Mouse (Mus musculus) midbrain, embryonic 16.5 days (tissue): ENCODE results near the gene Kalrn. TPM values are rescaled to one million over a fixed set of nuclear protein-coding genes. Genes with fewer than 3 reads are reported as not detected.
A peak's percentile ranks its signal among the peaks of the same experiment; 100 is the strongest.

Source experiments
- ATAC-seq: fragments of 200-750 bp; cut with Nextera tagmentation; 2 replicates; pipeline ENCODE4 v1.8.0; 2017; ENCODE audit warnings: moderate TSS enrichment
- H3K27ac ChIP-seq: fragments of 300-500 bp; sonication (generic); 2 replicates; pipeline ENCODE4 v1.5.1; 2014; ENCODE audit warnings: mild to moderate bottlenecking, low read length, mixed read lengths
- H3K27me3 ChIP-seq: fragments of 300-500 bp; sonication (generic); 2 replicates; pipeline ENCODE4 v1.6.1; 2014; ENCODE audit warnings: low read depth, low read length, mixed read lengths; ENCODE audit not compliant: control insufficient read depth, insufficient read depth
- H3K36me3 ChIP-seq: fragments of 300-500 bp; sonication (generic); 2 replicates; pipeline ENCODE4 v1.6.1; 2014; ENCODE audit warnings: mild to moderate bottlenecking, low read length, moderate library complexity, mixed read lengths; ENCODE audit not compliant: control insufficient read depth, insufficient read depth
- H3K4me1 ChIP-seq: fragments of 300-500 bp; sonication (generic); 2 replicates; pipeline ENCODE4 v1.6.1; 2014; ENCODE audit warnings: mild to moderate bottlenecking, low read length, mixed read lengths; ENCODE audit not compliant: control insufficient read depth, insufficient read depth
- H3K4me2 ChIP-seq: fragments of 300-500 bp; sonication (generic); 2 replicates; pipeline ENCODE4 v1.6.1; 2014; ENCODE audit warnings: mild to moderate bottlenecking, low read length, mixed read lengths
- H3K4me3 ChIP-seq: fragments of 300-500 bp; sonication (generic); 2 replicates; pipeline ENCODE4 v1.5.1; 2014; ENCODE audit warnings: low read depth, mild to moderate bottlenecking, low read length, moderate library complexity, mixed read lengths
- H3K9ac ChIP-seq: fragments of 300-500 bp; sonication (generic); 2 replicates; pipeline ENCODE4 v1.6.1; 2014; ENCODE audit warnings: low read depth, low read length, mixed read lengths
- H3K9me3 ChIP-seq: fragments of 300-500 bp; sonication (generic); replicated peaks from 2 replicates; pipeline ENCODE4 v1.6.1; 2014; ENCODE audit warnings: mild to moderate bottlenecking, low read length, mixed read lengths; ENCODE audit not compliant: control insufficient read depth, poor library complexity, severe bottlenecking
- WGBS: fragments of 180-500 bp; shearing (Covaris S2); extraction: QIAGEN DNeasy Blood & Tissue Kit; methylation state at CpG from one replicate; pipeline ENCODE4 v1.1.7; 2014; 5-methylcytosine and 5-hydroxymethylcytosine counted together
- polyA plus RNA-seq: library from polyadenylated mRNA; unstranded; fragments of >200 nt; fragmentation: Nextera tagmentation; extraction: Ambion mirVana; gene quantifications from 2 replicates; pipeline ENCODE4 v1.2.1, GENCODE M21; 2015

Gene Kalrn
- polyA plus RNA-seq, 1 experiment from 2014 or later, result 31.3 TPM

DNA sequence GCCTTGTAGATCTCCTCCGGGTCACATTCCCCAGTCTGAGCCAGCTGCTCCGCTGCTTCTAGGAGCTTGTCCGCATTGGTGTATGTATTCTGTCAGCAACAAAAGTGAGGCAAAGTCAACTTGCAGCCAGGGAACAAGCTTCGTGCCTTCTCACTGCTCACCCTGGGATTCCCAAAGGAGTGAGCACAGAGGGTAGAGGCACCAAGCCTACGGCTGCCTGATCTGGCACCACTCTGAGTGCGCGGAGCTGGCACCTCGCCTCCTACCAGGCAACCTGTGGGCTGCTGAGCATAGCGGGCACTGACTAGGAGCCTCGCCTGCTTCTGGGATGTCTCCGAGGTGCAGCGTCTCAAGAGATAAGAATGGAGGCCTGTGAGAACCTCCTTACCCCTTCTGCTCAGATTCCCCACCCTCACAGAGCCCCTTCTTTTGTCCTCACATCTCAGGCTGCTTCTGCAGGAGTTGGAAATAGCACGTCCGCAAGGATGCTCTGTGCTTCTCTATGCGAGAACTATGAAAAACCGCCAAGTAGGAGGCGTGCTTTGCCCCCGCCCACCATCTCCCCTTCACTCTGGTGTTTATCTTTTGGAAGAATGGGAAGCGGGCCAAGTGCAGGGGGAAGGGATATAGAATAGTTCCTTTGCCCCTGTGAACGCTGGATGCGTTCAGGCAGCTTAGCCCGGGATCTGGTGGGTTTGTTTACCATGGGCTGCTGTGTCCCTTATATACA, 310.4 kb downstream of the Kalrn start:
- peak; percentile 67 for ATAC-seq
- no peak overlapping the region for H3K4me3 ChIP-seq
- peak overlapping the region; percentile 5; the same call in 1 of the 2 replicates for H3K27ac ChIP-seq
- H3K9ac ChIP-seq, result no peak overlapping the region
- peaks cover 16% of the 10 kb centered on the region for H3K4me1 ChIP-seq
- H3K27me3 ChIP-seq, result no peaks in the 10 kb centered on the region
- WGBS, result 53% methylated on average over 22 of the region's 22 CpGs
- H3K36me3 ChIP-seq, result no peaks in the 10 kb centered on the region
- H3K4me2 ChIP-seq, result no peak overlapping the region
- no peaks in the 10 kb centered on the region for H3K9me3 ChIP-seq

GRCm38 (mm10) chr16:34260971-34261924, 312.1 kb downstream of the Kalrn start:
- Histone ChIP-seq H3K27ac (peak overlapping the region; percentile 24), H3K9ac (no peak overlapping the region)
- ATAC-seq, result peak; percentile 60; the same call in 1 of the 2 replicates

GRCm38 (mm10) chr16:34254646-34255022, 318.7 kb downstream of the Kalrn start:
- H3K4me2 ChIP-seq, result no peak overlapping the region
- no peak overlapping the region for H3K4me3 ChIP-seq
- peaks cover 24% of the 10 kb centered on the region for H3K4me1 ChIP-seq
- H3K36me3 ChIP-seq, result no peaks in the 10 kb centered on the region; the same call in 1 of the 2 replicates
- no peak overlapping the region for H3K9ac ChIP-seq
- H3K27me3 ChIP-seq, result no peaks in the 10 kb centered on the region
- H3K9me3 ChIP-seq, result no peaks in the 10 kb centered on the region
- WGBS, result 17% methylated on average over 2 of the region's 2 CpGs
- ATAC-seq, result peak; percentile 57
- H3K27ac ChIP-seq, result peak overlapping the region; percentile 74

More at GRCm38 (mm10) chr16:34260971-34261924, 312.1 kb downstream of the Kalrn start:
- Histone ChIP-seq H3K4me2 (no peak overlapping the region), H3K9me3 (no peaks in the 10 kb centered on the region), H3K4me3 (no peak overlapping the region), H3K36me3 (no peaks in the 10 kb centered on the region), H3K27me3 (no peaks in the 10 kb centered on the region), H3K4me1 (peaks cover 16% of the 10 kb centered on the region)
- WGBS, result 15% methylated on average over 10 of the region's 10 CpGs

GRCm38 (mm10) chr16:34254002-34254645, 319.2 kb downstream of the Kalrn start:
- 52% methylated on average over 4 of the region's 4 CpGs for WGBS
- H3K4me2 ChIP-seq, result no peak overlapping the region
- H3K27me3 ChIP-seq, result no peaks in the 10 kb centered on the region
- peaks cover under 1% of the 10 kb centered on the region; the same call in 1 of the 2 replicates for H3K36me3 ChIP-seq
- H3K4me1 ChIP-seq, result peaks cover 24% of the 10 kb centered on the region
- no peak overlapping the region for H3K9ac ChIP-seq
- no peaks in the 10 kb centered on the region for H3K9me3 ChIP-seq
- H3K27ac ChIP-seq, result peak overlapping the region; percentile 9
- peak; percentile 76 for ATAC-seq
- H3K4me3 ChIP-seq, result no peak overlapping the region

GRCm38 (mm10) chr16:34252670-34253069, 320.7 kb downstream of the Kalrn start:
- 93% methylated on average over 3 of the region's 3 CpGs for WGBS
- H3K27ac ChIP-seq, result no peak overlapping the region
- no peak for ATAC-seq

GRCm38 (mm10) chr16:34248256-34248655, 325.1 kb downstream of the Kalrn start:
- H3K27me3 ChIP-seq, result no peaks in the 10 kb centered on the region
- no peak overlapping the region for H3K4me3 ChIP-seq
- no peak overlapping the region for H3K4me2 ChIP-seq
- H3K9me3 ChIP-seq, result no peaks in the 10 kb centered on the region
- no peak for ATAC-seq
- no peak overlapping the region for H3K9ac ChIP-seq
- 41% methylated on average over 4 of the region's 4 CpGs for WGBS
- peaks cover 4% of the 10 kb centered on the region for H3K4me1 ChIP-seq
- H3K27ac ChIP-seq, result no peak overlapping the region
- peaks cover 6% of the 10 kb centered on the region for H3K36me3 ChIP-seq

More at GRCm38 (mm10) chr16:34252670-34253069, 320.7 kb downstream of the Kalrn start:
- Histone ChIP-seq H3K9me3 (no peaks in the 10 kb centered on the region), H3K4me2 (no peak overlapping the region), H3K36me3 (peaks cover 2% of the 10 kb centered on the region; the same call in 1 of the 2 replicates), H3K4me1 (peaks cover 24% of the 10 kb centered on the region), H3K27me3 (no peaks in the 10 kb centered on the region), H3K4me3 (no peak overlapping the region), H3K9ac (no peak overlapping the region)

GRCm38 (mm10) chr16:34241936-34242729, 331.2 kb downstream of the Kalrn start:
- Histone ChIP-seq H3K4me1 (no peaks in the 10 kb centered on the region), H3K36me3 (peaks cover 13% of the 10 kb centered on the region), H3K27me3 (no peaks in the 10 kb centered on the region), H3K9ac (no peak overlapping the region), H3K4me2 (no peak overlapping the region), H3K4me3 (no peak overlapping the region), H3K27ac (no peak overlapping the region), H3K9me3 (no peaks in the 10 kb centered on the region)
- 96% methylated on average over 16 of the region's 16 CpGs for WGBS
- ATAC-seq, result no peak

DNA sequence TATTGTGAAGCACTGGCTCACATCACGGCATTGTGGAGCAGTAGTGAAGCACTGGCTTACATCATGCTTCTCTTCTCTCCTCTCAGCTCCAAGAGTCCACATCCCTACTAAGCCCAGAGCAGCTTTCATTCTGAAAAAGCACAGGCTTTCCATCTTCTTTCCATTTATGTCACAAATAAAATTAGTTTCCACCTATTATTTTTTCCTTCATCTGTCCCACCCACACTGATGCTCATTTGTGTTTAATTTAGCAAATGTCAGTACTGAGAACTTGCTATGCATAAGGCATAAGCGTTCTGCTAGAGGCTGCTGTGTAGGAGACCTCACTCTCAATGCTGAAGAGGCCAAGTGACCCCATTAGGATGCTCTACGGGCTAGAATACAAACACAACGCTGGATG, 333.7 kb downstream of the Kalrn start:
- H3K27ac ChIP-seq, result no peak overlapping the region
- no peak overlapping the region for H3K9ac ChIP-seq
- H3K36me3 ChIP-seq, result peaks cover 13% of the 10 kb centered on the region
- H3K27me3 ChIP-seq, result no peaks in the 10 kb centered on the region
- no peak overlapping the region for H3K4me2 ChIP-seq
- ATAC-seq, result no peak
- 81% methylated on average over 4 of the region's 4 CpGs for WGBS
- no peak overlapping the region for H3K4me3 ChIP-seq
- no peaks in the 10 kb centered on the region for H3K4me1 ChIP-seq
- H3K9me3 ChIP-seq, result no peaks in the 10 kb centered on the region
